Mouse (Mus musculus) forebrain, embryonic 11.5 days (tissue): Measurements from ENCODE around the gene Rac3. TPM values are rescaled to one million over a fixed set of nuclear protein-coding genes. Genes with fewer than 3 reads are reported as not detected.

Experiments used
- ATAC-seq: fragments of 200-750 bp; cut with Nextera tagmentation; replicated peaks from 2 replicates; pipeline ENCODE4 v1.8.0; 2017; ENCODE audit warnings: moderate TSS enrichment; ENCODE audit not compliant: low FRiP score
- DNase-seq: peaks from one replicate; pipeline ENCODE4 v3.0.0-alpha.2; 2017; ENCODE audit warnings: low spot score
- H3K27ac ChIP-seq: fragments of 300-500 bp; sonication (generic); 2 replicates; pipeline ENCODE4 v1.5.1; 2014; ENCODE audit warnings: low read depth, low read length
- H3K27me3 ChIP-seq: fragments of 300-500 bp; sonication (generic); 2 replicates; pipeline ENCODE4 v1.6.1; 2014; ENCODE audit warnings: mild to moderate bottlenecking, low read length, mixed read lengths; ENCODE audit not compliant: control insufficient read depth, insufficient read depth
- H3K36me3 ChIP-seq: fragments of 300-500 bp; sonication (generic); 2 replicates; pipeline ENCODE4 v1.6.1; 2014; ENCODE audit warnings: mild to moderate bottlenecking, low read length, moderate library complexity, mixed read lengths; ENCODE audit not compliant: control insufficient read depth, insufficient read depth
- H3K4me1 ChIP-seq: fragments of 300-500 bp; sonication (generic); replicated peaks from 2 replicates; pipeline ENCODE4 v1.6.1; 2014; ENCODE audit warnings: low read length, mixed read lengths; ENCODE audit not compliant: control insufficient read depth, insufficient read depth
- H3K4me2 ChIP-seq: fragments of 300-500 bp; sonication (generic); 2 replicates; pipeline ENCODE4 v1.6.1; 2014; ENCODE audit warnings: low read depth, mild to moderate bottlenecking, low read length, moderate library complexity, mixed read lengths; ENCODE audit not compliant: severe bottlenecking
- H3K4me3 ChIP-seq: fragments of 300-500 bp; sonication (generic); 2 replicates; pipeline ENCODE4 v1.5.1; 2014; ENCODE audit warnings: low read depth, low read length
- H3K9ac ChIP-seq: fragments of 300-500 bp; sonication (generic); 2 replicates; pipeline ENCODE4 v1.6.1; 2014; ENCODE audit warnings: low read length
- H3K9me3 ChIP-seq: fragments of 300-500 bp; sonication (generic); 2 replicates; pipeline ENCODE4 v1.6.1; 2016; ENCODE audit warnings: low read length, mixed read lengths; ENCODE audit not compliant: control insufficient read depth
- WGBS: fragments of 180-500 bp; shearing (Covaris S2); extraction: QIAGEN DNeasy Blood & Tissue Kit; methylation state at CpG from one replicate; pipeline ENCODE4 v1.1.7; 2014; 5-methylcytosine and 5-hydroxymethylcytosine counted together
- polyA plus RNA-seq: library from polyadenylated mRNA; unstranded; fragments of >200 nt; fragmentation: Nextera tagmentation; extraction: Ambion mirVana; gene quantifications from 2 replicates; pipeline ENCODE4 v1.2.1, GENCODE M21; 2014

Rac3 gene
- polyA plus RNA-seq, 1 experiment from 2014 or later, result 7.5 TPM

- no peak for DNase-seq
- no peaks in the 10 kb centered on the region for H3K27me3 ChIP-seq
- H3K27ac ChIP-seq, result no peak overlapping the region
- H3K9me3 ChIP-seq, result no peaks in the 10 kb centered on the region
- H3K4me3 ChIP-seq, result no peak overlapping the region
- no peak overlapping the region for H3K4me2 ChIP-seq
- no peak for ATAC-seq
- H3K9ac ChIP-seq, result no peak overlapping the region
- 78% methylated on average over 2 of the region's 2 CpGs for whole genome bisulfite sequencing
- 0 out of 2 replicates have a peak, but pooled peaks cover 2% of the 10 kb centered on the region for H3K4me1 ChIP-seq
- peaks cover 3% of the 10 kb centered on the region; the same call in 1 of the 2 replicates for H3K36me3 ChIP-seq
Measured at GRCm38 (mm10) chr11:120684086-120684485, 37.2 kb upstream of the Rac3 start.

- H3K4me1 ChIP-seq, result 0 out of 2 replicates have a peak, but pooled peaks cover 2% of the 10 kb centered on the region
- H3K27ac ChIP-seq, result no peak overlapping the region
- no peak overlapping the region for H3K9ac ChIP-seq
- H3K9me3 ChIP-seq, result no peaks in the 10 kb centered on the region
- peaks cover 3% of the 10 kb centered on the region; the same call in 1 of the 2 replicates for H3K36me3 ChIP-seq
- H3K27me3 ChIP-seq, result no peaks in the 10 kb centered on the region
- 89% methylated on average over 2 of the region's 2 CpGs for WGBS
- ATAC-seq (no peak), DNase-seq (no peak)
- no peak overlapping the region for H3K4me3 ChIP-seq
- H3K4me2 ChIP-seq, result no peak overlapping the region
Measured at GRCm38 (mm10) chr11:120684660-120685059, 36.6 kb upstream of the Rac3 start.

GRCm38 (mm10) chr11:120686650-120687272 is 34.5 kb upstream of the Rac3 start:
- Histone ChIP-seq H3K4me1 (0 out of 2 replicates have a peak, but pooled peaks cover 2% of the 10 kb centered on the region), H3K36me3 (no peaks in the 10 kb centered on the region; the same call in 1 of the 2 replicates), H3K27me3 (no peaks in the 10 kb centered on the region), H3K27ac (no peak overlapping the region), H3K4me3 (no peak overlapping the region), H3K4me2 (no peak overlapping the region), H3K9me3 (no peaks in the 10 kb centered on the region), H3K9ac (no peak overlapping the region)
- DNase-seq (no peak), ATAC-seq (no peak)
- WGBS, result 87% methylated on average over 20 of the region's 20 CpGs

- DNase-seq, result no peak
- no peaks in the 10 kb centered on the region for H3K9me3 ChIP-seq
- no peak for ATAC-seq
- H3K4me2 ChIP-seq, result no peak overlapping the region
- H3K4me3 ChIP-seq, result no peak overlapping the region
- no peaks in the 10 kb centered on the region; the same call in 1 of the 2 replicates for H3K36me3 ChIP-seq
- H3K4me1 ChIP-seq, result 0 out of 2 replicates have a peak, but pooled peaks cover 2% of the 10 kb centered on the region
- 85% methylated on average over 3 of the region's 3 CpGs for WGBS
- no peak overlapping the region for H3K9ac ChIP-seq
- no peak overlapping the region for H3K27ac ChIP-seq
- no peaks in the 10 kb centered on the region for H3K27me3 ChIP-seq
Measured at GRCm38 (mm10) chr11:120689365-120689764, 31.9 kb upstream of the Rac3 start.

- DNase-seq (no peak), ATAC-seq (no peak)
- Histone ChIP-seq H3K9me3 (no peaks in the 10 kb centered on the region), H3K27me3 (no peaks in the 10 kb centered on the region), H3K4me2 (no peak overlapping the region), H3K4me1 (peaks cover 5% of the 10 kb centered on the region; the same call in 1 of the 2 replicates), H3K36me3 (no peaks in the 10 kb centered on the region; the same call in 1 of the 2 replicates), H3K4me3 (no peak overlapping the region), H3K27ac (no peak overlapping the region), H3K9ac (no peak overlapping the region)
- WGBS, result 91% methylated on average over 4 of the region's 4 CpGs
Measured at GRCm38 (mm10) chr11:120692471-120693011, 28.7 kb upstream of the Rac3 start.

GRCm38 (mm10) chr11:120693461-120693860 is 27.8 kb upstream of the Rac3 start:
- no peak overlapping the region for H3K4me2 ChIP-seq
- ATAC-seq (no peak), DNase-seq (no peak)
- no peak overlapping the region for H3K9ac ChIP-seq
- H3K27ac ChIP-seq, result no peak overlapping the region
- no peak overlapping the region for H3K4me3 ChIP-seq
- no peaks in the 10 kb centered on the region; the same call in 1 of the 2 replicates for H3K36me3 ChIP-seq
- WGBS, result 63% methylated on average over 3 of the region's 3 CpGs
- H3K9me3 ChIP-seq, result no peaks in the 10 kb centered on the region
- H3K4me1 ChIP-seq, result peaks cover 5% of the 10 kb centered on the region; the same call in 1 of the 2 replicates
- no peaks in the 10 kb centered on the region for H3K27me3 ChIP-seq

GRCm38 (mm10) chr11:120695184-120695583 is 26.1 kb upstream of the Rac3 start:
- Histone ChIP-seq H3K4me2 (0 out of 2 replicates have a peak overlapping the region, but pooled peaks have one; percentile 15), H3K9me3 (no peaks in the 10 kb centered on the region), H3K4me3 (no peak overlapping the region), H3K27ac (peak overlapping the region; percentile 26; the same call in 1 of the 2 replicates), H3K4me1 (peaks cover 5% of the 10 kb centered on the region; the same call in 1 of the 2 replicates), H3K9ac (peak overlapping the region; percentile 8; the same call in 1 of the 2 replicates), H3K27me3 (no peaks in the 10 kb centered on the region), H3K36me3 (no peaks in the 10 kb centered on the region; the same call in 1 of the 2 replicates)
- 38% methylated on average over 4 of the region's 4 CpGs for WGBS
- ATAC-seq (peak; percentile 60), DNase-seq (peak; percentile 66)

GRCm38 (mm10) chr11:120695641-120696040 is 25.6 kb upstream of the Rac3 start:
- 72% methylated on average over 12 of the region's 12 CpGs for WGBS

More at GRCm38 (mm10) chr11:120695641-120696040, 25.6 kb upstream of the Rac3 start:
- no peak overlapping the region; the same call in 1 of the 2 replicates for H3K9ac ChIP-seq
- DNase-seq (peak; percentile 72), ATAC-seq (peak; percentile 64)
- H3K4me1 ChIP-seq, result peaks cover 5% of the 10 kb centered on the region; the same call in 1 of the 2 replicates
- H3K27ac ChIP-seq, result peak overlapping the region; percentile 26
- no peaks in the 10 kb centered on the region; the same call in 1 of the 2 replicates for H3K36me3 ChIP-seq
- no peak overlapping the region for H3K4me2 ChIP-seq
- no peaks in the 10 kb centered on the region for H3K27me3 ChIP-seq
- no peaks in the 10 kb centered on the region for H3K9me3 ChIP-seq
- no peak overlapping the region for H3K4me3 ChIP-seq
